Mouse (Mus musculus) lung, embryonic 14.5 days (tissue): ENCODE data around the gene Speer4f2. TPM values are rescaled to one million over a fixed set of nuclear protein-coding genes. Genes with fewer than 3 reads are reported as not detected.

Experiments
- ATAC-seq: fragments of 200-750 bp; cut with Nextera tagmentation; 2 replicates; pipeline ENCODE4 v1.8.0; 2017; ENCODE audit warnings: mild to moderate bottlenecking, moderate TSS enrichment, moderate library complexity; ENCODE audit not compliant: insufficient read depth
- DNase-seq: peaks from one replicate; pipeline ENCODE4 v3.0.0-alpha.2; 2015
- H3K27ac ChIP-seq: fragments of 300-500 bp; sonication (generic); 2 replicates; pipeline ENCODE4 v1.5.1; 2014; ENCODE audit warnings: low read depth, mild to moderate bottlenecking, moderate library complexity
- H3K27me3 ChIP-seq: fragments of 300-500 bp; sonication (generic); 2 replicates; pipeline ENCODE4 v1.6.1; 2014; ENCODE audit warnings: low read length, control low read depth; ENCODE audit not compliant: insufficient read depth
- H3K36me3 ChIP-seq: fragments of 300-500 bp; sonication (generic); 2 replicates; pipeline ENCODE4 v1.6.1; 2014; ENCODE audit warnings: control low read depth; ENCODE audit not compliant: insufficient read depth
- H3K4me1 ChIP-seq: fragments of 300-500 bp; sonication (generic); 2 replicates; pipeline ENCODE4 v1.6.1; 2014; ENCODE audit warnings: antibody characterized with exemption, control low read depth; ENCODE audit not compliant: insufficient read depth
- H3K4me2 ChIP-seq: fragments of 300-500 bp; sonication (generic); 2 replicates; pipeline ENCODE4 v1.6.1; 2014; ENCODE audit warnings: mild to moderate bottlenecking
- H3K4me3 ChIP-seq: fragments of 300-500 bp; sonication (generic); 2 replicates; pipeline ENCODE4 v1.5.1; 2014; ENCODE audit warnings: low read depth, low read length
- H3K9ac ChIP-seq: fragments of 300-500 bp; sonication (generic); 2 replicates; pipeline ENCODE4 v1.6.1; 2014
- H3K9me3 ChIP-seq: fragments of 300-500 bp; sonication (generic); 2 replicates; pipeline ENCODE4 v1.6.1; 2016; ENCODE audit warnings: low read depth, low read length, control low read depth
- CTCF ChIP-seq: IDR thresholded peaks from 2 replicates; pipeline ENCODE4 v1.5.1; 2016; ENCODE audit warnings: antibody characterized with exemption, low read depth
- WGBS: fragments of 180-500 bp; shearing (Covaris S2); extraction: QIAGEN DNeasy Blood & Tissue Kit; methylation state at CpG from one replicate; pipeline ENCODE4 v1.1.7; 2014; 5-methylcytosine and 5-hydroxymethylcytosine counted together
- polyA plus RNA-seq: library from polyadenylated mRNA; unstranded; fragments of >200 nt; fragmentation: Nextera tagmentation; extraction: Ambion mirVana; gene quantifications from 2 replicates; pipeline ENCODE4 v1.2.1, GENCODE M21; 2014

Gene Speer4f2
- polyA plus RNA-seq, 1 experiment from 2014 or later, result not detected

DNA sequence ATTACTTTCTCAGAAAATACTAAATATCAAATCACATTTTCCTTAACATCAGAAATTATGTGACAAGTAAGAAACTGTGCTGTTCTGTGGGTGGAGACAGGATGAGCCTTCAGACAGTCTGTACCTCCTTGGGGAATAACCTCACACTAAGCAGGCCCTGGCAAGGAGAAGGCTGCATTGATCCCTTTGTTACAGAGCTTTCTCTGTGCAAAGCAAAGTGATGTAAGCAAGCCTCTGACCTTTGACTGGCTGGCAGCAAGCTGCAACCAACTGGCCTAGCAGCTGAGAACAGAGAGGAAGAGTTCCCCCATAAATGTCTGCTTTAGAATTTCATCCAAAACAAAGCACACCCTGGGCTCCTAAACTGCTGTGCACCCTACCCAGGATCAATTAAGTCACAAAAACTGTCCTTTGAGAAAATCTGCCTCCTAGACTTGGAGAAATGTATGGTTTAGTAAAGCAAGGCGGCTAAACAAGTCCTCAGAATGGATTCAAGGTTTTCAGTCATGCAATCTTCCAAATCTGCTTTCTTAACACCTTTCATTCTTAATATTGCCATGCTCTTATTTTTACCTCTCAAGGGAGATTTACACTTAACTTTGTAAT is 46.3 kb downstream of the Speer4f2 start:
- TF ChIP-seq CTCF, result no peak
- no peak overlapping the region for H3K4me3 ChIP-seq
- H3K9me3 ChIP-seq, result no peaks in the 10 kb centered on the region
- no peak overlapping the region for H3K9ac ChIP-seq
- H3K4me2 ChIP-seq, result no peak overlapping the region
- no peaks in the 10 kb centered on the region for H3K4me1 ChIP-seq
- 81% methylated on average over 1 of the region's 1 CpGs for WGBS
- H3K36me3 ChIP-seq, result no peaks in the 10 kb centered on the region
- DNase-seq, result peak; percentile 43
- no peak for ATAC-seq
- H3K27ac ChIP-seq, result no peak overlapping the region
- H3K27me3 ChIP-seq, result no peaks in the 10 kb centered on the region

- ATAC-seq (no peak), DNase-seq (no peak)
- H3K27ac ChIP-seq, result no peak overlapping the region
- H3K36me3 ChIP-seq, result no peaks in the 10 kb centered on the region
- no peaks in the 10 kb centered on the region for H3K27me3 ChIP-seq
- H3K4me2 ChIP-seq, result no peak overlapping the region
- TF ChIP-seq CTCF, result no peak
- H3K4me3 ChIP-seq, result no peak overlapping the region
- no peak overlapping the region for H3K9ac ChIP-seq
- no peaks in the 10 kb centered on the region for H3K4me1 ChIP-seq
- no peaks in the 10 kb centered on the region for H3K9me3 ChIP-seq
Observed at GRCm38 (mm10) chr5:17419921-17420320, 46.9 kb downstream of the Speer4f2 start.

- no peak overlapping the region for H3K27ac ChIP-seq
- no peak for TF ChIP-seq CTCF
- ATAC-seq (no peak), DNase-seq (no peak)
- H3K4me3 ChIP-seq, result no peak overlapping the region
- H3K4me2 ChIP-seq, result no peak overlapping the region
- no peak overlapping the region for H3K9ac ChIP-seq
- no peaks in the 10 kb centered on the region for H3K4me1 ChIP-seq
- H3K27me3 ChIP-seq, result no peaks in the 10 kb centered on the region
- H3K9me3 ChIP-seq, result no peaks in the 10 kb centered on the region
- no peaks in the 10 kb centered on the region for H3K36me3 ChIP-seq
- WGBS, result 73% methylated on average over 1 of the region's 1 CpGs
Observed at GRCm38 (mm10) chr5:17422225-17422624, 49.2 kb downstream of the Speer4f2 start.

DNA sequence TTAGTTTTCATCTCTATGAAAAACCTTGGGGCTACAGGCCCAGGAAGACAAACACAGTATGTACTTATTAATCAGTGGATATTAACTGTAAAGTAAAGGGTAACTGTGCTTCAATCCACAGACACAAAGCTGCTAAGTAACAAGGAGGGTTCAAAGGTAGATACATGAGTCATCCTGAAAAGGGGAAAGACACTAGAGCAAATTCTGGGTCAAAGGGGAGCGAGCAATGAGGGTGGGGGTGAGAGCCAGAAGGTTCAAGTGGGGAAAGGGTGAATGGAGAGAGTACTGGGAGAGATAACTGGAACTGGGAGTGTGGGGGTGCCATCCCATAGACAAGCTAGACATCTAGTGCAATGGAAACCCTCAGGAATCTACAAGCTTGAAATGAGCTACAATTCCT is 54.0 kb downstream of the Speer4f2 start:
- no peaks in the 10 kb centered on the region for H3K9me3 ChIP-seq
- H3K4me3 ChIP-seq, result no peak overlapping the region
- H3K27ac ChIP-seq, result no peak overlapping the region
- no peak overlapping the region for H3K9ac ChIP-seq
- H3K4me1 ChIP-seq, result no peaks in the 10 kb centered on the region
- H3K27me3 ChIP-seq, result no peaks in the 10 kb centered on the region
- H3K36me3 ChIP-seq, result no peaks in the 10 kb centered on the region
- no peak for TF ChIP-seq CTCF
- H3K4me2 ChIP-seq, result no peak overlapping the region
- WGBS, result 90% methylated on average over 1 of the region's 1 CpGs
- ATAC-seq (no peak), DNase-seq (no peak)

Other genes with a start within 250 kb of the Speer4f2 start
- not detected in 2 replicates for gene Speer4f1, start 102.9 kb downstream of the Speer4f2 start, polyA plus RNA-seq
- 31.3 and 37.3 TPM in 2 replicates for gene Sema3c, start 201.1 kb downstream of the Speer4f2 start, polyA plus RNA-seq